Mouse (Mus musculus) heart, postnatal 0 days (tissue): ENCODE measurements around the gene Zfp36l1.

Source experiments
- CTCF ChIP-seq: IDR thresholded peaks from 2 replicates; pipeline ENCODE4 v1.5.1; 2016; ENCODE audit warnings: antibody characterized with exemption, control low read depth, low read depth
- EP300 ChIP-seq: IDR thresholded peaks from 2 replicates; pipeline ENCODE4 v1.6.1; 2016; ENCODE audit warnings: antibody characterized with exemption, low read depth

DNA sequence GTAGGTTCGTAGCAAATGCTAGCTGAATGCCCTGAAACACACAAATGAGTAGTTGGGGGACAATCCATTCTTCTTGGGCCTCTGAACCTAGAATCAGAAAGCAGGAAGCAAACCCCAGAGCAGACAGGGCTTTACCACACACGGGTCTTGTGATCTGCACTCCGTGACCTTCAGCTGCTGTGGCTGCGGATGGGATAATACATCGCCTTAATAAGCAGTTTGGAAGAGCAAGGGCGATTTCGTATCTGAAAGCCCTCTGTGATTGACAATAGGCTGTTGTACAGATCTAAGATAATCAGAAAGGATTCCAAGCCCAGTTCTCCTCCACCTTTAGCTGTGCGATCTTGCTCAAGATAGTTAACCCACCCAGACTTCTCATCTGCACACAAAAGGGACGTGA, 52.5 kb downstream of the Zfp36l1 start:
- TF ChIP-seq CTCF (no peak), EP300 (no peak)
